Mouse (Mus musculus) heart, embryonic 11.5 days (tissue): ENCODE measurements around the gene Rnf24. TPM values are rescaled to one million over a fixed set of nuclear protein-coding genes. Genes with fewer than 3 reads are reported as not detected.

ENCODE experiments used
- ATAC-seq: fragments of 200-750 bp; cut with Nextera tagmentation; replicated peaks from 2 replicates; pipeline ENCODE4 v1.8.0; 2017; ENCODE audit warnings: moderate library complexity; ENCODE audit not compliant: insufficient number of reproducible peaks, low FRiP score, low TSS enrichment
- H3K27ac ChIP-seq: fragments of 300-500 bp; sonication (generic); 2 replicates; pipeline ENCODE4 v1.5.1; 2014; ENCODE audit warnings: mild to moderate bottlenecking, low read depth, low read length
- H3K27me3 ChIP-seq: fragments of 300-500 bp; sonication (generic); 2 replicates; pipeline ENCODE4 v1.6.1; 2014; ENCODE audit warnings: mild to moderate bottlenecking, low read length, mixed read lengths; ENCODE audit not compliant: control insufficient read depth, insufficient read depth
- H3K36me3 ChIP-seq: fragments of 300-500 bp; sonication (generic); 2 replicates; pipeline ENCODE4 v1.6.1; 2014; ENCODE audit warnings: mild to moderate bottlenecking, low read length, moderate library complexity, mixed read lengths; ENCODE audit not compliant: control insufficient read depth, insufficient read depth
- H3K4me1 ChIP-seq: fragments of 300-500 bp; sonication (generic); 2 replicates; pipeline ENCODE4 v1.6.1; 2014; ENCODE audit warnings: low read length; ENCODE audit not compliant: control insufficient read depth, insufficient read depth
- H3K4me2 ChIP-seq: fragments of 300-500 bp; sonication (generic); 2 replicates; pipeline ENCODE4 v1.6.1; 2014; ENCODE audit warnings: mild to moderate bottlenecking, moderate library complexity
- H3K4me3 ChIP-seq: fragments of 300-500 bp; sonication (generic); 2 replicates; pipeline ENCODE4 v1.5.1; 2014; ENCODE audit warnings: low read depth, low read length
- H3K9ac ChIP-seq: fragments of 300-500 bp; sonication (generic); 2 replicates; pipeline ENCODE4 v1.6.1; 2014; ENCODE audit warnings: mild to moderate bottlenecking, low read depth, low read length, moderate library complexity
- H3K9me3 ChIP-seq: fragments of 300-500 bp; sonication (generic); replicated peaks from 2 replicates; pipeline ENCODE4 v1.6.1; 2016; ENCODE audit warnings: low read length; ENCODE audit not compliant: control insufficient read depth
- WGBS: fragments of 180-500 bp; shearing (Covaris S2); extraction: QIAGEN DNeasy Blood & Tissue Kit; methylation state at CpG from one replicate; pipeline ENCODE4 v1.1.7; 2014; ENCODE audit not compliant: insufficient replicate concordance; 5-methylcytosine and 5-hydroxymethylcytosine counted together
- polyA plus RNA-seq: library from polyadenylated mRNA; unstranded; fragments of >200 nt; fragmentation: Nextera tagmentation; extraction: Ambion mirVana; gene quantifications from 2 replicates; pipeline ENCODE4 v1.2.1, GENCODE M21; 2014

Rnf24 gene
- polyA plus RNA-seq, 1 experiment from 2014 or later, result 1.7 TPM

- no peaks in the 10 kb centered on the region for H3K27me3 ChIP-seq
- peak; percentile 60 for ATAC-seq
- no peaks in the 10 kb centered on the region for H3K9me3 ChIP-seq
- H3K27ac ChIP-seq, result peak overlapping the region; percentile 84
- no peaks in the 10 kb centered on the region for H3K36me3 ChIP-seq
- peak overlapping the region; percentile 85 for H3K4me3 ChIP-seq
- peak overlapping the region; percentile 91 for H3K4me2 ChIP-seq
- H3K4me1 ChIP-seq, result peaks cover 4% of the 10 kb centered on the region
- WGBS, result under 1% methylated on average over 46 of the region's 51 CpGs
- peak overlapping the region; percentile 85 for H3K9ac ChIP-seq
These were observed 535 bp downstream of the Rnf24 start for GRCm38 (mm10) chr2:131351968-131352746.

DNA sequence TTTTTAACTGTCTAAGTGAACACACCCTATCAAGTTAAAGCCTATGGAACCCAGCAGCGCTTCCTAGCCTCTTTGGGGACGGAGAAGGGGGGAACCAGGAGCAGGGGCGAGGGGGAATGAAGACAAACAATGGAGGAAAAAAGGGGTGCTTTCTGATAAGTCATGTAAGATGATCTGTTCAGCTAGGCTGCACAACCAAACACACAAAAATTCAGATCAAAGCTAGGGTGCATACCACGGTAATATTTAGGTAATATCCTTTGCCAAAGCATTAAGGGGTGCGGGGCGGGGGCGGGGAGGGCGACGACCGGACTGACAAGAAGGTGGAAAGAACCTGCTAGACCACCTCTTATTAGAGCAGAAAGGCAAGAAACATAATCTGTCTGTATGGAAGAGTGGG, 1.2 kb downstream of the Rnf24 start:
- Histone ChIP-seq H3K4me1 (peaks cover 4% of the 10 kb centered on the region), H3K9me3 (no peaks in the 10 kb centered on the region), H3K36me3 (no peaks in the 10 kb centered on the region), H3K27me3 (no peaks in the 10 kb centered on the region), H3K9ac (peak overlapping the region; percentile 85; the same call in 1 of the 2 replicates), H3K4me2 (peak overlapping the region; percentile 91), H3K4me3 (peak overlapping the region; percentile 85), H3K27ac (no peak overlapping the region)
- ATAC-seq, result no peak
- 16% methylated on average over 10 of the region's 10 CpGs for WGBS

DNA sequence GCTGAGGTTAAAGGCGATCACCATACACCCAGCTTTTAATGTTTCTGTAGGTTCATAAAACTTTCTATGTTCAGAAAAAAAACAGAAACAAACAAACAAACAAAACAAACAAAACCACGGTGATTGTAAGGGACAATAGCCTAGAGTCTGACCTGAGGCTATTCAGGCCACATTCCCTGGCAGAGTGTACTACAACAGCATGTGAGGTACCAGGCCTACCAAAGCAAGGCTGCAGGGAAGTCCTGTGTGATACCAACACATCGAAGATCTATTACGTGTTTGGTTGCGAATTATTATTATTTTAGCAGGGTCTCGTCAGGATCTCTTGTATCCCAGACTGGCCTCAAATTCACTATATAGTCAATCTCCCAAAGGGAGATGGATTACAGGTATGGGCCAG, 2.4 kb downstream of the Rnf24 start:
- WGBS, result 86% methylated on average over 6 of the region's 6 CpGs
- no peak for ATAC-seq
- H3K4me2 ChIP-seq, result no peak overlapping the region
- H3K27me3 ChIP-seq, result no peaks in the 10 kb centered on the region
- H3K9ac ChIP-seq, result no peak overlapping the region
- H3K4me3 ChIP-seq, result no peak overlapping the region
- no peaks in the 10 kb centered on the region for H3K9me3 ChIP-seq
- no peaks in the 10 kb centered on the region; the same call in 1 of the 2 replicates for H3K4me1 ChIP-seq
- H3K27ac ChIP-seq, result no peak overlapping the region
- H3K36me3 ChIP-seq, result no peaks in the 10 kb centered on the region

- H3K4me1 ChIP-seq, result no peaks in the 10 kb centered on the region
- H3K27ac ChIP-seq, result no peak overlapping the region
- no peak for ATAC-seq
- no peak overlapping the region for H3K9ac ChIP-seq
- WGBS, result 60% methylated on average over 3 of the region's 3 CpGs
- no peaks in the 10 kb centered on the region for H3K36me3 ChIP-seq
- no peak overlapping the region for H3K4me2 ChIP-seq
- no peak overlapping the region for H3K4me3 ChIP-seq
- no peaks in the 10 kb centered on the region for H3K9me3 ChIP-seq
- H3K27me3 ChIP-seq, result no peaks in the 10 kb centered on the region
These were observed 7.1 kb downstream of the Rnf24 start for GRCm38 (mm10) chr2:131345556-131345955.

DNA sequence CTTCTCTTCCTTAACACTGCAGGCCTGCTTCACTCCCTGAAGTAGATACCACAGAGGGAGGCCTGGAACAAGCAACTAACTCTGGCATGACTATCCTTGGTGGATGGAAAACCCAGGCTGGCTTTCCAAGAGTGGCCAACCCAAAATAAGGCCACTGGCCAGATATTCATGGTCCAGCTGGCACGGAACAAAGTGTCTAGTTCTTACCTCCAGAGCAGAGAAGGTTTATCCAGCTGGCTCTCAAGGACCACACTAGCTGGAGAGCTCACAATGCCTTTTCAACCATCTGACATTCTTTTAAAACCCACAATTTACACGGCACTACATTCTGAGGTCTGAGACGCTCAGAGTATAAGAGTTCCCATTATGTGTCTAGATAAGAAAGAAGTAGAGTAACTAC, 8.2 kb downstream of the Rnf24 start:
- Histone ChIP-seq H3K9ac (no peak overlapping the region), H3K4me3 (no peak overlapping the region), H3K27me3 (no peaks in the 10 kb centered on the region), H3K9me3 (no peaks in the 10 kb centered on the region), H3K36me3 (no peaks in the 10 kb centered on the region), H3K27ac (no peak overlapping the region), H3K4me2 (no peak overlapping the region), H3K4me1 (no peaks in the 10 kb centered on the region)
- ATAC-seq, result no peak
- 72% methylated on average over 3 of the region's 3 CpGs for WGBS

- no peak for ATAC-seq
- Histone ChIP-seq H3K4me2 (no peak overlapping the region), H3K4me1 (no peaks in the 10 kb centered on the region), H3K27me3 (no peaks in the 10 kb centered on the region), H3K9ac (no peak overlapping the region), H3K9me3 (no peaks in the 10 kb centered on the region), H3K27ac (no peak overlapping the region), H3K4me3 (no peak overlapping the region), H3K36me3 (no peaks in the 10 kb centered on the region)
- WGBS, result 84% methylated on average over 6 of the region's 6 CpGs
These were observed 15.1 kb downstream of the Rnf24 start for GRCm38 (mm10) chr2:131337602-131338001.

DNA sequence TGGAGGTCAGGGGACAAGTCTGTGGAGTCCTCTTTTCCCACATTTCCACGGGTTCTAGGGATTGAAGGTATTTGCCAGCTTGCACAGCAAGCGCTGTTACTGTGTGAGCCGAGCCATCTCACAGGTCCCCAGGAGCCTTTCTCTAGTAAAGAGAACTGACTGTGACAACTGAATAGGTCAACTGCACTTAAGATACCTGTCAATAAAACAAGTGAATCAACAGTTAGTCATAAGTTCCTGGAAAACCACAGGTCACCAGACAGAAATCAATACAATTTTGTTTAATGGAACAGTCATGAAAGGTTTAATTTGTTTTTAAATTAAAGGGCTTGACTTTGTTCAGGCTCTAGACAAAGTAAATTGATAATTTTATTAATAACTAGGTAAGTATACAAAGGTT, 22.1 kb downstream of the Rnf24 start:
- H3K9me3 ChIP-seq, result no peaks in the 10 kb centered on the region
- H3K27ac ChIP-seq, result no peak overlapping the region
- H3K4me2 ChIP-seq, result no peak overlapping the region
- H3K4me1 ChIP-seq, result no peaks in the 10 kb centered on the region
- H3K27me3 ChIP-seq, result no peaks in the 10 kb centered on the region
- no peak for ATAC-seq
- H3K4me3 ChIP-seq, result no peak overlapping the region
- 85% methylated on average over 3 of the region's 3 CpGs for WGBS
- H3K36me3 ChIP-seq, result no peaks in the 10 kb centered on the region
- H3K9ac ChIP-seq, result no peak overlapping the region

GRCm38 (mm10) chr2:131328981-131329380, 23.7 kb downstream of the Rnf24 start:
- 87% methylated on average over 1 of the region's 1 CpGs for WGBS
- H3K4me3 ChIP-seq, result no peak overlapping the region
- ATAC-seq, result no peak
- H3K27ac ChIP-seq, result no peak overlapping the region
- no peaks in the 10 kb centered on the region for H3K9me3 ChIP-seq
- no peak overlapping the region for H3K9ac ChIP-seq
- no peaks in the 10 kb centered on the region for H3K4me1 ChIP-seq
- no peaks in the 10 kb centered on the region for H3K36me3 ChIP-seq
- H3K27me3 ChIP-seq, result no peaks in the 10 kb centered on the region
- no peak overlapping the region for H3K4me2 ChIP-seq

DNA sequence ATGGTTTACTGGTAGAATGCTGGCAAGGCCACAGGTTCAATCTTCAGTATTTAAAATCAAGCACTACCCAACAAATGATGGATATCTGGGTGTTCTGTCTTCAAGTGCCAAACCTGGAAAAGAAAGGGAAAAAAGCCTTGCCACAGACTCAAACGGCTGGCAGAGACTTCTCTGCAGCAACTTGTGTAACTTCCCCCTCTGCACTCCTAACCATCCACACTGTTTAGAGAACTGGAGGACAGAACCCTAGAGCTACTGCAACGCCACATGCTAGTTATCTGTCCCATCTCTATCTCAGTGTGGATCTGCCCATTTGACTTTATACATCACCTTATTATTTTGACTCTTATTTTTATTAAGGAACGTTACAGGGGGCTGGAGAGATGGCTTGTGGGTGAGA, 26.6 kb downstream of the Rnf24 start:
- H3K4me2 ChIP-seq, result no peak overlapping the region
- H3K4me3 ChIP-seq, result no peak overlapping the region
- H3K27ac ChIP-seq, result no peak overlapping the region
- no peaks in the 10 kb centered on the region for H3K9me3 ChIP-seq
- 59% methylated on average over 3 of the region's 3 CpGs for WGBS
- ATAC-seq, result no peak
- H3K36me3 ChIP-seq, result no peaks in the 10 kb centered on the region
- no peaks in the 10 kb centered on the region for H3K4me1 ChIP-seq
- no peak overlapping the region for H3K9ac ChIP-seq
- no peaks in the 10 kb centered on the region for H3K27me3 ChIP-seq
